Comparison of ENCODE assay signal across 9 mouse cellular contexts in genomic region chr12:104939372-104940026, GRCm38 (mm10).
DNase-seq lines count a peak whose midpoint lies in the region; ATAC-seq and TF ChIP-seq lines count a peak whose summit lies in the region.
"Had no signal": no experiment of that assay in that cellular context is flagged by ENCODE, and none has a peak within 500 bp of the region (broad histone marks: within the 10 kb centered on the region; RNA-seq: fewer than 3 reads in every experiment).

No protein-coding gene starts in this region.

- no peaks in the 10 kb centered on the region for H3K4me1 ChIP-seq in liver, embryonic 14.5 days (replicated peaks; ENCODE audit: control insufficient read depth in 2 of 2, insufficient read depth in 2 of 2, low read length in 1 of 2)
- no peaks in the 10 kb centered on the region for H3K4me1 ChIP-seq in neural tube, embryonic 14.5 days (ENCODE audit: control insufficient read depth, insufficient read depth, low read length)
- H3K4me1 ChIP-seq: liver, embryonic 15.5 days had no signal

- peak; percentile 69 for ATAC-seq in erythroid progenitor cell, adult 5-6 weeks (replicated peaks; ENCODE audit: low FRiP score, poor library complexity, severe bottlenecking)
- peak; percentile 39; the same call in 1 of the 2 replicates for ATAC-seq in liver, embryonic 14.5 days (ENCODE audit: insufficient read depth)
- peak; percentile 77 for ATAC-seq in neural tube, embryonic 14.5 days (ENCODE audit: low read depth)

- H3K9ac ChIP-seq in liver, embryonic 14.5 days (replicated peaks), result no peak overlapping the region
- no peak overlapping the region for H3K9ac ChIP-seq in neural tube, embryonic 14.5 days (replicated peaks; ENCODE audit: low read depth, low read length)
- H3K9ac ChIP-seq: liver, embryonic 15.5 days had no signal

- no peaks in the 10 kb centered on the region; the same call in 1 of the 2 replicates for H3K9me3 ChIP-seq in liver, embryonic 14.5 days (ENCODE audit: control insufficient read depth, low read length)
- H3K9me3 ChIP-seq in neural tube, embryonic 14.5 days (ENCODE audit: control insufficient read depth, low read length), result no peaks in the 10 kb centered on the region
- H3K9me3 ChIP-seq: liver, embryonic 15.5 days had no signal

- peak; percentile 97 for TF ChIP-seq CTCF in liver, embryonic 14.5 days (IDR thresholded peaks at IDR 0.05; ENCODE audit: low read depth)

- no peaks in the 10 kb centered on the region for H3K27me3 ChIP-seq in liver, embryonic 14.5 days (ENCODE audit: control insufficient read depth, insufficient read depth, low read length)
- no peaks in the 10 kb centered on the region for H3K27me3 ChIP-seq in neural tube, embryonic 14.5 days (ENCODE audit: control insufficient read depth, insufficient read depth, low read length)
- H3K27me3 ChIP-seq: liver, embryonic 15.5 days had no signal

- 55% methylated on average over 13 of the region's 13 CpGs for WGBS in liver, embryonic 14.5 days (ENCODE audit: insufficient replicate concordance)
- WGBS in neural tube, embryonic 14.5 days, result 22% methylated on average over 13 of the region's 13 CpGs

- H3K36me3 ChIP-seq in liver, embryonic 14.5 days (replicated peaks; ENCODE audit: control insufficient read depth, insufficient read depth, low read depth), result peaks cover 13% of the 10 kb centered on the region; the same call in 1 of the 2 replicates
- no peaks in the 10 kb centered on the region for H3K36me3 ChIP-seq in neural tube, embryonic 14.5 days (ENCODE audit: control insufficient read depth, insufficient read depth, low read length)

- H3K4me2 ChIP-seq in liver, embryonic 14.5 days (ENCODE audit: low read depth), result no peak overlapping the region
- no peak overlapping the region for H3K4me2 ChIP-seq in neural tube, embryonic 14.5 days (ENCODE audit: low read depth, low read length)
- H3K4me2 ChIP-seq: liver, embryonic 15.5 days had no signal

- H3K4me3 ChIP-seq in liver, embryonic 14.5 days (ENCODE audit: insufficient read depth in 1 of 2, low read depth in 2 of 2, low read length in 2 of 2), result no peak overlapping the region
- no peak overlapping the region for H3K4me3 ChIP-seq in neural tube, embryonic 14.5 days (ENCODE audit: low read depth, low read length)
- H3K4me3 ChIP-seq: liver, embryonic 15.5 days had no signal

- intact Hi-C loops in heart, postnatal 14 days (cut with DNase I), result loop anchor here (1.0 to 5.0 kb wide), 3 partner anchors 101 to 499 kb away; no protein-coding TSS in a partner anchor

- peak; percentile 64 for DNase-seq in ES-CJ7 (ENCODE audit: low read depth, low spot score)
- DNase-seq in c-Kit-negative CD71-positive TER-119-positive erythroid progenitor cells, embryonic 14.5 days (ENCODE audit: low read depth, low spot score), result peak; percentile 42
- peak; percentile 78 to 86 for DNase-seq in heart, postnatal 14 days
- peak; percentile 72 to 87 for DNase-seq in kidney, postnatal 36 days
- peak in 2 of 3 experiments; percentile 14 to 20 for DNase-seq in liver, embryonic 14.5 days (ENCODE audit: low read depth in 3 of 3, low spot score in 3 of 3)
- DNase-seq in testis, postnatal 10 days (ENCODE audit: low spot score), result peak; percentile 87

- TF ChIP-seq EP300 in liver, embryonic 14.5 days (IDR thresholded peaks at IDR 0.05; ENCODE audit: low read depth), result no peak

- H3K27ac ChIP-seq in liver, embryonic 14.5 days, result no peak overlapping the region
- no peak overlapping the region for H3K27ac ChIP-seq in neural tube, embryonic 14.5 days (ENCODE audit: low read depth, low read length)
- H3K27ac ChIP-seq: liver, embryonic 15.5 days had no signal

Comparison
In these comparisons a context has a peak if more than half of its experiments do, and no peak if none do; other contexts are left out.
1. DNase-seq: peak in every context shown above with its lines; median percentile 87 in testis, postnatal 10 days; 82 in heart, postnatal 14 days; 80 in kidney, postnatal 36 days; 64 in ES-CJ7; 42 in c-Kit-negative CD71-positive TER-119-positive erythroid progenitor cells, embryonic 14.5 days; 17 in liver, embryonic 14.5 days.